Mouse (Mus musculus): Measurements from ENCODE around the gene Tbc1d22b. TPM values are rescaled to one million over a fixed set of nuclear protein-coding genes. Genes with fewer than 3 reads are reported as not detected.

Gene Tbc1d22b
- polyA plus RNA-seq, 1 experiment: 13.6 TPM

GRCm38 (mm10) chr17:29554176-29554575 lies 4.6 kb downstream of the Tbc1d22b start:
- no peak for TF ChIP-seq POLR2A (IDR thresholded peaks at IDR 0.05; ENCODE audit: low read depth, low read length)
- TF ChIP-seq CTCF (IDR thresholded peaks at IDR 0.05; ENCODE audit: borderline replicate concordance, insufficient read depth, low read length): no peak
- no peak overlapping the region for H3K27ac ChIP-seq (ENCODE audit: insufficient read depth, low read length)
- peaks cover 6% of the 10 kb centered on the region; the same call in 1 of the 2 replicates for H3K4me1 ChIP-seq (ENCODE audit: control insufficient read depth, insufficient read depth, low read length)
- no peak overlapping the region for H3K4me3 ChIP-seq (ENCODE audit: insufficient read depth, low read length)

DNA sequence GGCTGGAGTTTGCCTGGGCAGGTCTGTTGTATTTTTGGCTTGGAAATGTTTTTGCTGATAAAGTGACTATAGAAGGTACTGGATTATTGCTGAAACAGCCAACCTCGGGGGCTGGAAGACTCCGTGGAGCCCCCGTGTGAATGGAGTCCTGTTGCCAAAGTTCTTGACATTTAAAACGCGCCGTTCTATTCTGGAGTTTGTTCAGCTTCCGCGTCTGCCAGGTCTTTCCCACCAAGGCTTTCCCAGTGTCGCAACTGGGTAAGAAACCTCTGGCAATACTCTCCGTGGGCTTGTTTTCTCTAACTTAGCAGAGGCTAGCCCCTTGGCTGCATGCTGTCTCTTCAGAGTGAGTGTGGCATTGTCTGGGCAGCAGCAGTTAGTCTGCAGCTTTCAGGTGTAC lies 6.9 kb downstream of the Tbc1d22b start:
- Histone ChIP-seq H3K4me3 (ENCODE audit: insufficient read depth, low read length) (no peak overlapping the region), H3K4me1 (ENCODE audit: control insufficient read depth, insufficient read depth, low read length) (no peaks in the 10 kb centered on the region), H3K27ac (ENCODE audit: insufficient read depth, low read length) (no peak overlapping the region)
- TF ChIP-seq CTCF (IDR thresholded peaks at IDR 0.05; ENCODE audit: borderline replicate concordance, insufficient read depth, low read length) (no peak), POLR2A (IDR thresholded peaks at IDR 0.05; ENCODE audit: low read depth, low read length) (no peak)

DNA sequence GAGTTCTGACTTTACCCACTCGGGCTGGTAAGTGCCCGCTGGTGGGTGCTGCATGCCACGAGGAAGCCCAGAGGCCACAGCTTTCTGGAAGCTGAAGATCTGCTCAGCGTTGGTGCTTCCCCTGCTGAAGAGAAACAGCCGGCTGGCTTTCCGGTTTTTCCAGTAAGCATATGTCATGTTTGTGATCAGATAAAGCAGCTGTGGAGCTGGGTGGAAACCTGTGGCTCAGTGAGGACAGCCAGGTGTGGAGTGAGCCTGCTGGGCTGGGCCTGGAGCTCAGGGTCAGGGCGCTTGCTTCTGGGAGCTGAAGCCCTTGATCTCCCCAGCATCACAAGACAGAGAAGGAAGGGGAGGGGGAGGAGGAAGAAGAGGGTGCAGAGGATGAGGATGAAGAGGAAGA lies 7.3 kb downstream of the Tbc1d22b start:
- Histone ChIP-seq H3K27ac (ENCODE audit: insufficient read depth, low read length) (no peak overlapping the region), H3K4me3 (ENCODE audit: insufficient read depth, low read length) (no peak overlapping the region), H3K4me1 (ENCODE audit: control insufficient read depth, insufficient read depth, low read length) (no peaks in the 10 kb centered on the region)
- no peak for TF ChIP-seq POLR2A (IDR thresholded peaks at IDR 0.05; ENCODE audit: low read depth, low read length)
- no peak for TF ChIP-seq CTCF (IDR thresholded peaks at IDR 0.05; ENCODE audit: borderline replicate concordance, insufficient read depth, low read length)

DNA sequence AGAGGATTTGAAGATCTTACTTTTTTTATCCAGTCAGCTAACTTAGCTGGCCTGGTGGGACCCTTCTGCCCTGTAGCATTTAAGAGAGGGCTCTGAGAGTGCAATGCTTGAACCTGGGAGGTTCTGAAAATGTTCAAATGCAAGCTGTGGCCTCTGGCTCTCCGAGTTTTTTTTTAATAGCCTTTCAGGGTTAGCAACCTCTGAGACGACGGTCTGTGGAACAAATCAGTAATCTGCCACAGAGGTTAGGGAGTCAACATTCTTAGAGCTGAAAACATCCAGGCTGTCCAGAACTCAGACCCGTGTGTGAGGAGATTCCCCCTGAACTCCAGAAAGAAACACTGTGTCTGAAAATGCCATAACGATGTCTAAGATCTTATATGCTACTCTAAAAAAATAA lies 8.9 kb downstream of the Tbc1d22b start:
- H3K27ac ChIP-seq (ENCODE audit: insufficient read depth, low read length): no peak overlapping the region
- TF ChIP-seq POLR2A (IDR thresholded peaks at IDR 0.05; ENCODE audit: low read depth, low read length) (no peak), CTCF (IDR thresholded peaks at IDR 0.05; ENCODE audit: borderline replicate concordance, insufficient read depth, low read length) (no peak)
- no peaks in the 10 kb centered on the region for H3K4me1 ChIP-seq (ENCODE audit: control insufficient read depth, insufficient read depth, low read length)
- no peak overlapping the region for H3K4me3 ChIP-seq (ENCODE audit: insufficient read depth, low read length)

DNA sequence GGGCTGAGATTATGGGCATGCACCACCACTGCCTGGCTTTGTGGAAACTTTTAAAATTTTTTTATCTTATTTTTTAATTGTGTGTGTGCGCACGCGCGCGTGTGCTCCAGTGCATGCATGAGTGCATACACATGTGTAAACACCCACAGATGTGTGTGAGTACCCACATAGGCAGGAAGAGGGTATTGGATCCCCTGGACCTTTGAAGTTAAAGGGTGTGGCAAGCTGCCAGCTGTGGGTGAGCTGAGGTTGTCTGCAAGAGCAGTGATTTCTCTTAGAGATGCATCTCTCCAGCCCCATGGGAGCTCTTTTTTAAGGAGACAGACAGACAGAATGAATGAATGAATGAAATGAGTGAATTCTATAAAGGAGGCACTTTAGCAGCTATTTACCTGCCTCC lies 15.9 kb downstream of the Tbc1d22b start:
- TF ChIP-seq POLR2A (IDR thresholded peaks at IDR 0.05; ENCODE audit: low read depth, low read length): no peak
- TF ChIP-seq CTCF (IDR thresholded peaks at IDR 0.05; ENCODE audit: borderline replicate concordance, insufficient read depth, low read length): no peak
- H3K27ac ChIP-seq (ENCODE audit: insufficient read depth, low read length): no peak overlapping the region
- no peaks in the 10 kb centered on the region for H3K4me1 ChIP-seq (ENCODE audit: control insufficient read depth, insufficient read depth, low read length)
- H3K4me3 ChIP-seq (ENCODE audit: insufficient read depth, low read length): no peak overlapping the region

- TF ChIP-seq POLR2A (IDR thresholded peaks at IDR 0.05; ENCODE audit: low read depth, low read length): no peak
- TF ChIP-seq CTCF (IDR thresholded peaks at IDR 0.05; ENCODE audit: borderline replicate concordance, insufficient read depth, low read length): no peak
- no peaks in the 10 kb centered on the region for H3K4me1 ChIP-seq (ENCODE audit: control insufficient read depth, insufficient read depth, low read length)
- no peak overlapping the region for H3K4me3 ChIP-seq (ENCODE audit: insufficient read depth, low read length)
- no peak overlapping the region for H3K27ac ChIP-seq (ENCODE audit: insufficient read depth, low read length)
Observed at GRCm38 (mm10) chr17:29568435-29568834, 18.9 kb downstream of the Tbc1d22b start.

DNA sequence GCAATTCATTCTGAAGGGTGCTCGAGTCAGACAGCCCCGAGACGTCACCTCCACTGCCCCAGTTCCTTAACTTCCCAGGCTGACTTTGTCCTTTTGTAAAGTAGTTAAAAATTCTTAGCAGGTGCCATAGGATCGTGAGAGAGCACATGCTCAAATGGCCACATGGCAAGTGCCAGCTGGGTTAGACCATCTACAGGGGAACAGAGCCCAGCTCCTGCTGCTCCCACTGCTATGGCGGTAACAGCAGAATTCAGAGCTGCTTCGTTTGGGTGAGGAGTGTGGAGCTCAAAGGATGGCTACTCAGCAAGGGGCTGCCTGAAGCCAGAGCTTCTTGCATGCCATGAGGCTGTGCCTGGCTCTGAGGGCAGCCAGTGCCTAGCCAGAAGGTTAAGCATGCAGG lies 20.2 kb downstream of the Tbc1d22b start:
- H3K27ac ChIP-seq (ENCODE audit: insufficient read depth, low read length): no peak overlapping the region
- no peak for TF ChIP-seq POLR2A (IDR thresholded peaks at IDR 0.05; ENCODE audit: low read depth, low read length)
- TF ChIP-seq CTCF (IDR thresholded peaks at IDR 0.05; ENCODE audit: borderline replicate concordance, insufficient read depth, low read length): no peak
- H3K4me1 ChIP-seq (ENCODE audit: control insufficient read depth, insufficient read depth, low read length): no peaks in the 10 kb centered on the region
- H3K4me3 ChIP-seq (ENCODE audit: insufficient read depth, low read length): no peak overlapping the region

DNA sequence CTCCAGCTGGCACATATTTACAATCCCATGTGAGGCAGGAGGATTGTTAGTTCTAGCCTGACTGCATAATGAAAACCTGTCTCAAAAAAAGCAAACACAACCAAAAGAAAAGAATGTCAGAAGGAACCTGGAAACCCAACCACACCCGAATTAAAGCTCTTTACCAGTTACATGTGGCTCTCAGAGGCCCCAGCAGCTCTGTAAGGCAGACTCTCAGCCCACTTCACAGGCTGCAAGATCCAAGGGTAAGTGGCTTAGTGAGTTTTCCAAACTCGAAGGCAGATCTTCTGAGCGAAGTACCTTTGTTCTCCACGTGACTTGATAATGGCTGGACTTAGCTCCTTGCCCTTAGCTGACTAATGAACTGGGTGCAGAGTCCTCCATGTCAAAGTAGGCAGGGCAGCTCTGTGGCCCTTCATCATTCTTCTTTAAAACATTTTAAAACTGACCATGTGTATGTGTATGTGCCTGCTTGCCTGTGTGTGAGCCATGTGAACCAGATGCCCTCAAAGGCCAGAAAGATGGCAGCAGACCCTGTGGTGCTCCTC lies 30.1 kb downstream of the Tbc1d22b start:
- no peaks in the 10 kb centered on the region for H3K4me1 ChIP-seq (ENCODE audit: control insufficient read depth, insufficient read depth, low read length)
- no peak overlapping the region for H3K27ac ChIP-seq (ENCODE audit: insufficient read depth, low read length)
- TF ChIP-seq POLR2A (IDR thresholded peaks at IDR 0.05; ENCODE audit: low read depth, low read length) (no peak), CTCF (IDR thresholded peaks at IDR 0.05; ENCODE audit: borderline replicate concordance, insufficient read depth, low read length) (no peak)
- no peak overlapping the region for H3K4me3 ChIP-seq (ENCODE audit: insufficient read depth, low read length)

GRCm38 (mm10) chr17:29583569-29583968 lies 34.0 kb downstream of the Tbc1d22b start:
- H3K4me3 ChIP-seq (ENCODE audit: insufficient read depth, low read length): no peak overlapping the region

GRCm38 (mm10) chr17:29584306-29584705 lies 34.7 kb downstream of the Tbc1d22b start:
- TF ChIP-seq POLR2A (IDR thresholded peaks at IDR 0.05; ENCODE audit: low read depth, low read length) (no peak), CTCF (IDR thresholded peaks at IDR 0.05; ENCODE audit: borderline replicate concordance, insufficient read depth, low read length) (no peak)
- H3K4me1 ChIP-seq (ENCODE audit: control insufficient read depth, insufficient read depth, low read length): no peaks in the 10 kb centered on the region

More at GRCm38 (mm10) chr17:29583569-29583968, 34.0 kb downstream of the Tbc1d22b start:
- Histone ChIP-seq H3K27ac (ENCODE audit: insufficient read depth, low read length) (no peak overlapping the region), H3K4me1 (ENCODE audit: control insufficient read depth, insufficient read depth, low read length) (no peaks in the 10 kb centered on the region)
- TF ChIP-seq CTCF (IDR thresholded peaks at IDR 0.05; ENCODE audit: borderline replicate concordance, insufficient read depth, low read length) (no peak), POLR2A (IDR thresholded peaks at IDR 0.05; ENCODE audit: low read depth, low read length) (no peak)

More at GRCm38 (mm10) chr17:29584306-29584705, 34.7 kb downstream of the Tbc1d22b start:
- H3K4me3 ChIP-seq (ENCODE audit: insufficient read depth, low read length): no peak overlapping the region
- no peak overlapping the region for H3K27ac ChIP-seq (ENCODE audit: insufficient read depth, low read length)

All from embryonic fibroblast, embryonic 13.5 days (primary cell).